Comparison of ENCODE assay signal across 8 mouse cellular contexts in the genomic region with DNA sequence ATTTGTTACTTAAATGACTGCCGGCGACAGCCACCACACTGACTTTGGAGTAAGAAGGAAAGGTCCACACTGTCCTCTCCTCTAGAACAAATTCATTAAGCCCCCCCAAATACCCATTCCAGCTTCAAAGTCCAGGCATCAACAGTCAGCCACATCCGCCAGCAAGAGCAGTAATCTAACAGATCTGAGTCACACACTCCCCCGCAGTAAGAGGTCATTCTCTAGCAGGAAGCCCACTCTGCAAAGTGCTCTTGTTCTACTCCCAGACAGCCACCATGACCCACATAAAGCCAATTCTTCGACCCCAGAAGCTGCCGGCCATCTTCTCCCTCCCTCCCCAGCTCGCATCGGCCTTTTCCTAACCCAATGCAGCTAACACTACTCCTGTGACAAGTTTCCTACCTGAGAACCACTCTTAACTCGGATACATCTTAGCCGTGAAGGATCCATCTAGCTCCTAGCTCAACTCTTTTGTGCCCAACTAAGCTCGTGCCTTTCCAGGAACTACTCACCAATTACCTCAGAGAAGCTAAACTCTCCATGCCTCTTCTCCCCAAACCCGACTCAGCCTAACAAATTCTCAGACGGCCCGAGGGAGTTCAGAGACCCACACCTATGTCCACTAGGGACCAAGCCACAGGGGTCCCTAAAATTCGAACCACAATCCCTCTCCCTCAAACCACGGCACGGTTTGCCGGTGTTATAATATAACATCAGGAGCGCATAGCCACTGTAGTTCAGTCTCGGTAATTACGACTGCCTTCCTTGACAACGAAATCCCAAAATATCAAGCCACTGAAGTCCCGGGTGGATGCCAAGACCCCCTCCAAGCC. TPM values are rescaled to one million over a fixed set of nuclear protein-coding genes. Genes with fewer than 3 reads are reported as not detected.
DNase-seq lines count a peak whose midpoint lies in the region; ATAC-seq lines count a peak whose summit lies in the region.

No protein-coding gene starts in this region.

- no peaks in the 10 kb centered on the region for H3K9me3 ChIP-seq in heart, embryonic 15.5 days (replicated peaks)
- no peaks in the 10 kb centered on the region for H3K9me3 ChIP-seq in limb, embryonic 15.5 days

- 6% methylated on average over 23 of the region's 23 CpGs for WGBS in heart, embryonic 15.5 days
- 5% methylated on average over 23 of the region's 23 CpGs for WGBS in limb, embryonic 15.5 days

- peak; percentile 31 for ATAC-seq in common myeloid progenitor, adult 5-6 weeks (replicated peaks; ENCODE audit: low read depth, poor library complexity, severe bottlenecking)
- no peak for ATAC-seq in heart, embryonic 15.5 days (replicated peaks; ENCODE audit: insufficient number of reproducible peaks, insufficient read depth, low FRiP score, low read depth)
- ATAC-seq in limb, embryonic 15.5 days (ENCODE audit: insufficient number of reproducible peaks, low FRiP score, low TSS enrichment, low read depth) = no peak

- H3K4me2 ChIP-seq in heart, embryonic 15.5 days = peak overlapping the region; percentile 84
- H3K4me2 ChIP-seq in limb, embryonic 15.5 days = peak overlapping the region; percentile 70

- peak overlapping the region; percentile 99 for H3K9ac ChIP-seq in heart, embryonic 15.5 days
- peak overlapping the region; percentile 100 for H3K9ac ChIP-seq in limb, embryonic 15.5 days

- H3K27ac ChIP-seq in heart, embryonic 15.5 days = peak overlapping the region; percentile 93
- H3K27ac ChIP-seq in limb, embryonic 15.5 days = peak overlapping the region; percentile 89

- no peaks in the 10 kb centered on the region for H3K36me3 ChIP-seq in heart, embryonic 15.5 days
- H3K36me3 ChIP-seq in limb, embryonic 15.5 days = no peaks in the 10 kb centered on the region

- DNase-seq in layer of hippocampus, adult 18-20 months (ENCODE audit: low spot score in 2 of 2) = peak; percentile 1 to 5
- no peak for DNase-seq in layer of hippocampus, postnatal 36 days
- peak; percentile 7 to 14 for DNase-seq in CD8-positive naive resting alpha-beta T cell, adult 2 months (ENCODE audit: low read depth in 2 of 2, low spot score in 2 of 2)
- peak; percentile 46 for DNase-seq in naive thymus-derived CD4-positive, alpha-beta T cell, adult 2 months (ENCODE audit: low read depth)
- no peak for DNase-seq in layer of hippocampus, adult 8-10 months (ENCODE audit: low spot score in 2 of 2)

- H3K4me3 ChIP-seq in heart, embryonic 15.5 days = peak overlapping the region; percentile 85
- peak overlapping the region; percentile 97 for H3K4me3 ChIP-seq in limb, embryonic 15.5 days

- H3K27me3 ChIP-seq in heart, embryonic 15.5 days = no peaks in the 10 kb centered on the region
- H3K27me3 ChIP-seq in limb, embryonic 15.5 days = no peaks in the 10 kb centered on the region

- H3K4me1 ChIP-seq in heart, embryonic 15.5 days (replicated peaks) = peaks cover 15% of the 10 kb centered on the region
- H3K4me1 ChIP-seq in limb, embryonic 15.5 days = peaks cover 16% of the 10 kb centered on the region

RNA-seq across cellular contexts. Expression of a gene that starts 0.8 kb away (rescaled TPM):
- 10 to 100 TPM; 15.4 to 16.6 TPM for total RNA-seq in layer of hippocampus, adult 18-20 months (2021)
- 10 to 100 TPM; 16.8 to 17.8 TPM for total RNA-seq in layer of hippocampus, postnatal 36 days (2021)
- 16.2 and 21.5 TPM in 2 replicates for total RNA-seq in common myeloid progenitor, adult 5-6 weeks (2017)
- polyA plus RNA-seq in heart, embryonic 15.5 days (2015; fragmentation: Nextera tagmentation; extraction: Ambion mirVana) = 3.4 and 4.9 TPM in 2 replicates
- polyA plus RNA-seq in limb, embryonic 15.5 days (2015; fragmentation: Nextera tagmentation; extraction: Ambion mirVana) = 4.3 and 6.2 TPM in 2 replicates
- 10 to 100 TPM; 17.3 to 21.1 (median 18.5) TPM for total RNA-seq in layer of hippocampus, adult 8-10 months (2022)

RNA-seq across cellular contexts. Expression of a gene that starts 33.5 kb away (rescaled TPM):
- 10 to 100 TPM; 32.5 to 33.7 TPM for total RNA-seq in layer of hippocampus, adult 18-20 months (2021)
- 10 to 100 TPM; 31.6 to 44.6 TPM for total RNA-seq in layer of hippocampus, postnatal 36 days (2021)
- total RNA-seq in common myeloid progenitor, adult 5-6 weeks (2017) = 52.9 and 79.1 TPM in 2 replicates
- 14.1 and 18.1 TPM in 2 replicates for polyA plus RNA-seq in heart, embryonic 15.5 days (2015; fragmentation: Nextera tagmentation; extraction: Ambion mirVana)
- 16.5 and 20.9 TPM in 2 replicates for polyA plus RNA-seq in limb, embryonic 15.5 days (2015; fragmentation: Nextera tagmentation; extraction: Ambion mirVana)
- total RNA-seq in layer of hippocampus, adult 8-10 months (2022) = 10 to 100 TPM; 30.4 to 35.2 (median 32.7) TPM

Comparison
In these comparisons a context has a peak if more than half of its experiments do, and no peak if none do; other contexts are left out.
1. DNase-seq: peak in layer of hippocampus, adult 18-20 months (2 of 2), CD8-positive naive resting alpha-beta T cell, adult 2 months (2 of 2) and naive thymus-derived CD4-positive, alpha-beta T cell, adult 2 months (single experiment); none in layer of hippocampus, postnatal 36 days (0 of 2) and layer of hippocampus, adult 8-10 months (0 of 2).